Mouse (Mus musculus): Measurements from ENCODE around the gene Gm6592.
"Not testable (repeated sequence)": the region's sequence is repeated elsewhere in the genome, so short reads cannot be mapped to it uniquely, and the experiment has no call there.

Gm6592 gene

GRCm38 (mm10) chrX:8843694-8844093 is at the start of gene Gm6592:
Gene Gm6592, plus strand, starts transcription at chrX:8843994.
- DNase-seq (ENCODE audit: low read depth, low spot score), result no peak

- not testable (repeated sequence) for DNase-seq (ENCODE audit: low read depth, low spot score)
Observed at GRCm38 (mm10) chrX:8803391-8803790, 40.4 kb upstream of the Gm6592 start, which contains the start of gene Ssxb5. Gene Ssxb5, plus strand, starts transcription at chrX:8803691.

- DNase-seq (ENCODE audit: low read depth, low spot score), result peak; percentile 16
Observed at GRCm38 (mm10) chrX:8832043-8832442, 11.8 kb upstream of the Gm6592 start.

GRCm38 (mm10) chrX:8852486-8852885 is 8.7 kb downstream of the Gm6592 start:
- no peak for DNase-seq (ENCODE audit: low read depth, low spot score)

- DNase-seq (ENCODE audit: low read depth, low spot score), result peak; percentile 54
Observed at GRCm38 (mm10) chrX:8864331-8864730, 20.5 kb downstream of the Gm6592 start.

- DNase-seq (ENCODE audit: low read depth, low spot score), result not testable (repeated sequence)
Observed at GRCm38 (mm10) chrX:8873953-8874352, 30.2 kb downstream of the Gm6592 start, which contains the start of gene Gm5751. Gene Gm5751, plus strand, starts transcription at chrX:8874253.

- DNase-seq (ENCODE audit: low read depth, low spot score), result no peak
Observed at GRCm38 (mm10) chrX:8884336-8884735, 40.5 kb downstream of the Gm6592 start.

GRCm38 (mm10) chrX:8891975-8892342 is 48.2 kb downstream of the Gm6592 start:
- no peak for DNase-seq (ENCODE audit: low read depth, low spot score)

- peak; percentile 31 for DNase-seq (ENCODE audit: low read depth, low spot score)
Observed at GRCm38 (mm10) chrX:8892343-8893155, 48.8 kb downstream of the Gm6592 start, which contains the start of gene B630019K06Rik. Gene B630019K06Rik, plus strand, starts transcription at chrX:8892382.

GRCm38 (mm10) chrX:8893182-8893651 is 49.4 kb downstream of the Gm6592 start:
- DNase-seq (ENCODE audit: low read depth, low spot score), result peak; percentile 4

Measured in retina, postnatal 7 days (tissue).